Mouse (Mus musculus): ENCODE results near the gene Ucp2. TPM values are rescaled to one million over a fixed set of nuclear protein-coding genes. Genes with fewer than 3 reads are reported as not detected.

Ucp2 gene
- polyA plus RNA-seq, 1 experiment: 550 TPM

DNA sequence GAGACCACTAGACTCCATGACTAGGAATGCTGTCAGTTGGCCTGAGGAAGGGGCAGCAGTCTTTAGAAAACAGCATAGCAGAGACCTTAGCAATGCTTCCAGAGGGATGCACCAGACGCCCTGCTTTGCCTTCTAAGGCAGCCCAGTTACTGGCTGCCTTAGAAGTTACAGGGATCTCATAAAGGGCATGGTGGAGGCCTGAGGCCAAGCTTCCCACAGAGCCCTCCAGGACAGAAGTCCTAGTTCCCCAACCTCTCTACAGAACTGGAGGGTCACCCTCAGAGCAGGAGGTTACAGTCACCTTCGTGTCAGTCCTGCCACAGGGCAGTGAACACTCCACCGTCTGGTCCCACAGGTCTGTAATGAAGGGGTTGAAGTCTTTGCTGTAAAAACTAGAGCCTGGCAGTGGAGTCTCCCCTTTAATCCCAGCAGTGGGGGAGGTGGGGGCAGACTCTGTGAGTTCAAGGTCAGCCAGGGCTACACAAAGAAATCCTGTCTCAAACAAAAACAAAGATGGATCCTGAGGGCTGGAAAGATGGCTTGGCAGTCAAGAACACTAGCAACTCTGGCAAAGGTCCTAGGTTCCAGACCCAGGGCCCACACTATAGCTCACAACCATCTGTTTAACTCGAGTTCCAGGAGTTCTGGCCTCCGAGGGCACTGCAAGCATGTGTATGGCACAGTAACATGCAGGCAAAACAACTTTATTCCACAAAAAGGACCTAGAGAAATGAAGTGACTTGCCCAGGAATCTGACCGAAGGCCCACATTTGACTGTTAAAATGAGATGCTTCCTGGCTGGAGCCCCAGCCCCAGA is 8.1 kb downstream of the Ucp2 start:
- 44% methylated on average over 6 of the region's 6 CpGs for WGBS
- no peak for DNase-seq (ENCODE audit: low read depth, low spot score)

DNA sequence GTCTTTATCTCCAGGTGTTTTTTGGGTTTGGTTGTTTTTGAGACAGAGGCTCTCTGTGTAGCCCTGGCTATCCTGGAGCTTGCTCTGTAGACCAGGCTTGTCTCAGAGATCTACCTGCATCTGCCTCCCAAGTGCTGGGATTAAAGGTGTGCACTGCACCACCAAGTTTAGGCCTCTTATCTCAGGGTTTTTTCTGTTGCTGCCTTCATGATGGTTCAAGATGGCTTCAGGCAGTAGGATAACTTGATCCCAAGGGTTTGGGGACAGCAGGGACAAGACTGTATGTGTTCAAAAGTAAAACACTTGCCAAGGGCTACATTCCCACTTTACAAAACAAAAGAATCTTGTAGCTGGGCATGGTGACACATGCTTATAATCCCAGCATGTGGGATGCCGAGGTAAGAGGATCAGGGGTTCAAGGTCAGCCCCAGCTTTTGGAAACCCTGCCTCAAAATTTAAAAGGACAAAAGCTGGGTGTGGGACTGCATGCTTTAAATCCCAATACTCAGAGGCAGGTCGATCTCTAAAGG is 8.8 kb downstream of the Ucp2 start:
- no peak for DNase-seq (ENCODE audit: low read depth, low spot score)
- 17% methylated on average over 2 of the region's 2 CpGs for WGBS

DNA sequence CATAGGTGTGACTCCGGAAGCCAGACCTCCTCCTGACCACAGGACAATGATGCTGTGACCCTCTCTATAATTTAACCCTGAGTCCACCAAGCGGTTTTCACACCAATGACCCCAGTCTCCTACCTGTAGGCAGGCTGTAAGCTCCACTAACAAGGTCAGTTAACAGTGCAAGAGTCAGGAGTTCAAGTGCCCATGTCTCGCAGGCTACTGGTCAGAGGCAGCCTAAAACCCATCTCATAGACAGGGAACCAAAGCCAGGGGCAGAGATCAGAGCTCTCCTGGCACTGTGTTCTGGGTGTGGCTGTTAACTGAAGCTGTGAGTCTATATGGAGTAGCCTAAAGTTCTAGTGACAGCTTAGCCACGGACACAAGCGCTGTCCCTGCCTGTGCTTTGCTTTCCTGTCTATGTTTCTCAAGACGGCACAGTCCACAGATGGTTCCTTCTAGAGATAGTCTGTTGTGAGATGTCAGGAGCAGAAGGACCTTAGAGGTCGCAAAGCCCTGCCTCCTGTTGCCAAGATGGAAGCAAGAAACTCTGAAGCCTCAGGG is 9.3 kb downstream of the Ucp2 start:
- no peak for DNase-seq (ENCODE audit: low read depth, low spot score)
- WGBS: 33% methylated on average over 7 of the region's 7 CpGs

DNA sequence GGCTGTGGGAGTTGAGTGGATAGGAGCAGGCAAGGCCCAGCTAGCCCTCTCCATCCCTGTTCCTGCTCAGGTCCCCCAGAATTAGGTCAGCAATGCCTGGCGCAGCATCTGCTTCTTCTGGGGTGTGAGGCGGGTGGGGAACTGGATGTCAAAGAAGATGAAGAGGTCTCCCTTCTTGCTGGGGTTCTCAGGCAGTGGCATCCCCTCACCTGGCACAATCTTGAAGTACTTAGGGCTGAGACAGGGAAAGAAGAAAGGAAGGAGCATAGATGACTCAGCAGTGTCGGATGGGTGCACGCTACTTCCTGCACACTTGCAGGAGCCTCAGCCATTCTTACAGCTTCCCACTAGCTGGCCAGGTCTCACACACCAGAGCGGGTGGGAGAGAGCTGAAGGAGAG is 9.9 kb downstream of the Ucp2 start:
- 36% methylated on average over 5 of the region's 5 CpGs for WGBS
- no peak for DNase-seq (ENCODE audit: low read depth, low spot score)

DNA sequence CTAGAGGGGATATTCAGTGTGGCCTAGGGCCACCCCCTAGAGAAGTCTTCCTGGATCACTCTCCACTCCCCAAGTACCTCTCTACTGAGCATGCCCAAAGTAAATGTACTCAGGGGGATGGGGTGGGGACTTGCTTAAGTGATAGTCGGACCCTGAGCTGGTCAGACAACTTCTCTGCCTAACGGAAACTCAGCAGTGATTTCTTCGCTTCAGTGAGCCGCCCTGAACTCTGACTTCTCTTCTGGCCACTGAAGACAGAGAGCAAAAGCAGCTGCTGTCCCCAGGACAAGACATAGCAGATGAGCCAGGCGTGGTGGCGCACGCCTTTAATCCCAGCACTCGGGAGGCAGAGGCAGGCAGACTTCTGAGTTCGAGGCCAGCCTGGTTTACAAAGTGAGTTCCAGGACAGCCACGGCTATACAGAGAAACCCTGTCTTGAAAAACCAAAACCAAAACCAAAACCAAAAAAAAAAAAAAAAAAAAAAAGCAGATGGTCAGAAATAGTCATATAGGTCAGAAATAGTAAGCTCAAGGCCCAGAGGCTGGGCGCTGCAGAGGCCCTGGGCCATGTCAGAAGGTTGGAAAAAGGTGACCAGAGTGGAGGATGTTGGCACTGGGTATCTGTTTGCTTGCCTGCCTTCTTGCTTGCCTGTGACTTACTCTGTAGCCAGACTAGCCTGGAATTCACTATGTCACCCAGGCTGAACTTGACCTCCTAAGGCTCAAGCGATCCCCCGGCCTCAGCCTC is 11.8 kb downstream of the Ucp2 start:
- WGBS: 43% methylated on average over 13 of the region's 13 CpGs
- DNase-seq (ENCODE audit: low read depth, low spot score): no peak

DNA sequence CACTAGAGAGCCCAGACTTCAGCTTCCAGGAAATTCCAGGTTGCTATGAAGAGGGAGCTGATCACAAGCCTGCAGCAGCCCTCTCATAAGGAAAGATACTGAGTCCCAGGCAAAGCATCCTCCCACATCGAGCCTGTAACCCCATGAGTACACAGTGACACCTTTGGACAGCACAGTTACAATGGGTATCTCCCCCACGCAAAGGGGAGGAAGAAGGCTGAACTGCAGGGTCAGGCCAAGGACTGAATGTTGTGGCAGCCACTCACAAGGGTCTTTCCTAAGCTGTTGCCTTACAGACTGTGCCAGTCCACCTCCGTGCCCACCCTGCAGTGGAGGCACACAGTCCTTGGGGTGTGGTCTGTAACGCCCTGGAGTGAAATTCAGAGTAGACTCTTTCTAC is 13.4 kb downstream of the Ucp2 start:
- DNase-seq (ENCODE audit: low read depth, low spot score): no peak
- WGBS: 36% methylated on average over 4 of the region's 4 CpGs

DNA sequence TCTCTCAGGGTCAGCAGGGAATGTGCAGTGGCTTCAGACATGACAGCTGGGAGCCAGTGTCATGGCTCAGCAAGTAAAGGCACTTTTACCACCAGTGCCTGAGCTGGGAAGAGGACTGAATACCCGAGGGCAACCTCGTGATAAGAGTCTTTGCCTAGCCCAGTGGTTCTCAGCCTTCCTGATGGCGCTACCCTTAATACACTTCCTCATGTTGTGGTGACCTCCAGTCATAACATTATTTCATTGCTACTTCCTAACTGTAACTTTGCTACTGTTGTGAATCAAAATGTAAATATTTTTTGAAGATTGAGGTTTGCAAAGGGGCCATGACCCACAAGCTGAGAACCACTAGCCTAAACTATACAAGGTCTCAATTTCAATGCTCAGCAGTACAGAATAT is 15.5 kb downstream of the Ucp2 start:
- 25% methylated on average over 3 of the region's 3 CpGs for WGBS
- DNase-seq (ENCODE audit: low read depth, low spot score): no peak

DNA sequence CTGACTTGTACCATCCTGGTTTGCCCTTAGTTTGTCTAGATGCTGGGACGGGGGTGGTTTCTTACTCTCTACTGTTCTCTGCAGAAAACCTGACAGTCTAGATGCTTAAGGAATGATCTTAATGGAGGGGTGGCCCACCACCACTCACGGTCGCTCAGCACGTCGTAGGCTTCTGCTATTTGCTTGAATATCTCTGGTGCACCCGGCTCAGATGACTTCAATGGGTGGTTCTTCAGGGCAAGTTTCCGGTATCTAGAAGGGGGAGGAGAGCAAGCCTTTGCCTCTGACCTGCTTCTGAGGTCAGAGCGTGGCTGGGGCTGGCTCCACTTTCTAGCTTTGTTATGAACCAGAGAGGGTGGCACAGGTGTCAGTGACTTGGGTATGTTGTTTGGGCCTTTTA is 18.5 kb downstream of the Ucp2 start:
- 66% methylated on average over 8 of the region's 8 CpGs for WGBS
- DNase-seq (ENCODE audit: low read depth, low spot score): no peak

DNA sequence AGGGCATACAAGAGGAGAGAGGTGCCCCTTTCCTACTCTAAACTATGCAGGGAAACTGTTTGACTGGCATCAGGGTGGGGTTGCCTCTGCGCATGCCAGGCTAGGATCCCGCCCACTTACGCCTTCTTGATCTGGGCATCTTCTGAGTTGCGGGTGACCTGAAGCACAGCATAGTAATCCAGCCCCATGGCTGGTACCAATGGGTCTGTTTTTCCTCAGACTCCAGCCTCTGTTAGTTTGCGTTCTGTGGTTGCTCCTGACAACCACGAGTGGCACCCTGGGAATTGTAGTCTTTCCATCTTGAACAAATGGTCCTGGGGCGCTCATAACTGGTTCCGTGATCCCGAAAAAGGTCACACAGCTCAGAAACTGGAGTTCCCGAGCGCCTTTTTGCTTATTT is 21.4 kb downstream of the Ucp2 start, which contains the start of gene Dnajb13:
Dnajb13 (minus strand) TSS at position 388 of the 400 bp plus-strand sequence.
- 69% methylated on average over 11 of the region's 11 CpGs for WGBS
- no peak for DNase-seq (ENCODE audit: low read depth, low spot score)

DNA sequence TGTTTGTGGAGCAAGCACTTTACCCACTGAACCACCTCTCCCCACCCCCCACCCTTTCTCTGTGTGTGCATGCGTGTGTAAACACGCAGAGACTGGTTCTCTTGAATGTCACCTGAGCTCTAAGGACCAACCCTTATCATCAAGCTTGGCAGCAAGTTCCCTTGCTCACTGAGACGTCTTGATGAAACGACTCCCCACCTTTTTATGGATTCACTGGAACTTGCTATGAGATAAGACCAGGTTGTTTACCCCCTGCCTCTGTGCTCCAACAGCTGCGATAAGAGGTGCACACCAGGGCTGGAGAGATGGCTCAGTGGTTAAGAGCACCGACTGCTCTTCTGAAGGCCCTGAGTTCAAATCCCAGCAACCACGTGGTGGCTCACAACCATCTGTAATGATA is 27.1 kb downstream of the Ucp2 start:
- 36% methylated on average over 7 of the region's 7 CpGs for WGBS
- no peak for DNase-seq (ENCODE audit: low read depth, low spot score)

DNA sequence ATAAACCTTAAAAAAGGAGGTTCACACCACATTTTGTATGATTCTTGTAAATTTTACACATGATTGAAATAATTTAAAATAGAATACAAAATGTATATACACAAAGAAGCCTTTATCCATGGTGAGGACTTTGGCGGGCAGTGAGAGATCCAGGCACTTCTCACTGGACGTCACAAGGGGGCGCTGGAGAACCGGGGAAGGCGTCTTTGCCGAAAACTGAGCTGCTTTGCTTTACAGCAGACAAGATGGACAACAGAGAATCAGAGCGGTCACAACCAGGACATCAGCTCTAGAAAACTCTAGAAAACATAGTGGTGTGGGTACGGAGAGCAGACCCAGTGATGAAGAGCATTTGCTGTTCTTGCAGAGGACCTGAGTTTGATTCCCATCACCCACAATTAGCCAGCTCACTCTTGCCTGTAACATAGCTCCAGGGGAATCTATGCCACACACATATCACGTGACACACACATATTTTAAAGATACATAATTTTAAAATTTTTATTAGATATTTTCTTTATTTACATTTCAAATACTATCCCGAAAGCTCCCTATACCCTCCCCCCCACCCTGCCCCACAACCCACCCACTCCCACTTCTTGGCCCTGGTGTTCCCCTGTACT is 27.6 kb downstream of the Ucp2 start:
- 14% methylated on average over 10 of the region's 10 CpGs for WGBS
- DNase-seq (ENCODE audit: low read depth, low spot score): no peak

DNA sequence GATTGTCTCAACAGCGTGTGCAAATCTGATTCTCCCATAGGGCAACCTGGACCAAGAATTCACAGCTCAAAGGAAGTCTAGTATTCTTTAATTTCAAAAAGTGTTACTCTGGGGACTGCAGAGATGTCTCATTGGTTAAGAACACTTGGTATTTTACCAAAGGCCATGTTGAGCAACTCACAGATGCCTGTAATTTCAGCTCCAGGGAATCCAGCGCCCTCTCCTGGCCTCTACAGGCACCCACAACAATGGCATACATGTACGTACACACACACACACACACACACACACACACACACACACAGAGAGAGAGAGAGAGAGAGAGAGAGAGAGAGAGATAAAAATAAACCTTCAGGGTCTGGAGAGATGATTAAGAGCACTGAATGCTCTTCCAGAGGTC is 29.1 kb downstream of the Ucp2 start:
- WGBS: 83% methylated on average over 3 of the region's 3 CpGs
- no peak for DNase-seq (ENCODE audit: low read depth, low spot score)

DNA sequence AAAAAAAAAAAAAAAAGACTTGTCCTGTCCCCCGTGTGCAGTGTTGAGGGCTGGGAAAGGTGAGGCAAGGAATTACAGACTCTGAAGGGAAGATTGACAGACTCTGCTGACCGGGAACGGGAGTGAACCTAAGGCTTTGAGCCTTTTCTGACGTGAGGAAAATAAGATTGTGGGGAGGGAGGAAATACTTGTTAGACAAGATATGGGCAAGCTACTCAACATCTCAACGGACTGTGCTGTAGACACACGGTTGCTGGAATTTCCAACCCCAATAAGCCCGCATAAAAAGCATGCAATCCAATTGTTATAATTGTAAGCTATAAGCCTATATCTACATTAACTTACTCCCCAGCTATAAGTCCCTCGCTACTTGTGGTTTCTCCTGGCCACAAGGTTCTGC is 31.5 kb downstream of the Ucp2 start:
- WGBS: 28% methylated on average over 8 of the region's 8 CpGs
- DNase-seq (ENCODE audit: low read depth, low spot score): no peak

DNA sequence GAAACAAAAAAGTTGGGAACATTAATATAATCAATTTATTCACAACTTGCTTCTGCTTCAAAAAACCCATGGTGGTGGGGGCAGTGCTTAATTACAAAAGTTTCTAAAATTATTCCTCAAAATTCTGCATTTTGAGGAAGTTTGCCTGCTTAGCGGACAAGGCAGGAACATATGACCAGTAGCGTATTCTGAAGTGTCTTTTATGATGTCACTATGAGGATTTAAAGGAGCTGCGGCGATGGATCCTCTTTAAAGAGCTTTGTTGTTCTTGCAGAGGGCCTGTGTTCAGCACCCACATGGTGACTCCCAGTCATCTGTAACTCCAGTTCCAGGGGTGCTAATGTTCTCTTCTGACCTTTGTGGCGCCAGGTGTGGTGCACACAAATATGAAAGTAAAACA is 37.6 kb downstream of the Ucp2 start:
- DNase-seq (ENCODE audit: low read depth, low spot score): no peak
- WGBS: 55% methylated on average over 5 of the region's 5 CpGs

DNA sequence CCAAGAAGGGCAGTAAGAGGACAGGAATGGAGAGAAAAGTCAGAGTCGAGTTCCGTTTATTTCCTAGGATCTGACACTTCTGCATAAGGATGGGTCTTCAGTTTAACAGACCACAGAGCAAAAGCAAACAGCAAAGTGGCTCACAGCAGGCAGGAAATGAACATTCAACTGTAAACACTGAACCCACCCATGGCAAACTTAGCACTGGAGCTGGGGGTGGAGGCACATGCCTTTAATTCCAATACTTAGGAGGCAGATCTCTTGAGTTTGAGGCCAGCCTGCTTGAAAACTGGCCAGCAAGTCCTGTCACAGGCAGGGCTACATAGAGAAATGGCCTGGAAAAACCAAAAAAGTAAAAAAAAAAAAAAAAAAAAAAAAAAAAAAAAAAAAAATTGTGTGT is 40.4 kb downstream of the Ucp2 start:
- DNase-seq (ENCODE audit: low read depth, low spot score): no peak
- 14% methylated on average over 2 of the region's 2 CpGs for WGBS

DNA sequence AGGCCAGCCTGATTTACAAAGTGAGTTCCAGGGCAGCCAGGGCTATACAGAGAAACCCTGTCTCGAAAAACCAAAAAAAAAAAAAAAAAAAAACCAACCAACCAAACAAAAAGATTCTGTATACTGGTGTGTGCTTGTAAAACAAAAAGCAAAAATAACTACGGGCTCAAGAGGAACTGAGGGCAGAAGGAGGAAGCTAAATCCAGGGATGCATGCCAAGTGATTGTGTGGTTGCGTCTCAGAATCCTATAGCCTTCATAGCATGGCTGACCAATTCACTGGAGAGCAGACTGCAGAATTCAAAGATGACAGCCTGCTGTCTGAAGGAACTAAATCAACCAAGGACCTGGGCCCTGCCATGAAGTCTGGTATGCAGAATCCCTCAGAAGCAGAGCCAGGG is 41.1 kb downstream of the Ucp2 start:
- DNase-seq (ENCODE audit: low read depth, low spot score): no peak
- WGBS: 24% methylated on average over 3 of the region's 3 CpGs

DNA sequence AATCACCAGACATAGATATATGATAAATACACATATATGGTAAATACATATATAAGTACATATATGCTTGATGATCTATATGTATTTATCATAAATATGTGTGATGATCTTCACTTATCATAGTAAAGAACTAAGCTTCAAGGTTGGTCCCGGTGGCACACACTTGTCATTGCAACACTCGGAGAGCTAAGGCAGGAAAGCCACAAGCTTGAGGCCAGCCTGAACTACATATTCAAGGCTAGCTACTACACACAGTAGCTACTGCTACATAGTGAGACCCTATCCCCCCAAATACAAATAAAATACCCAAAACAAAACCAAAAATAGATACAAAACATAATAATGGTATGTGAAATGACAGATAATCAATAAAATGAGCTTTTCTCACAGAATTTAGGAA is 42.7 kb downstream of the Ucp2 start:
- DNase-seq (ENCODE audit: low read depth, low spot score): no peak
- 88% methylated on average over 2 of the region's 2 CpGs for WGBS

DNA sequence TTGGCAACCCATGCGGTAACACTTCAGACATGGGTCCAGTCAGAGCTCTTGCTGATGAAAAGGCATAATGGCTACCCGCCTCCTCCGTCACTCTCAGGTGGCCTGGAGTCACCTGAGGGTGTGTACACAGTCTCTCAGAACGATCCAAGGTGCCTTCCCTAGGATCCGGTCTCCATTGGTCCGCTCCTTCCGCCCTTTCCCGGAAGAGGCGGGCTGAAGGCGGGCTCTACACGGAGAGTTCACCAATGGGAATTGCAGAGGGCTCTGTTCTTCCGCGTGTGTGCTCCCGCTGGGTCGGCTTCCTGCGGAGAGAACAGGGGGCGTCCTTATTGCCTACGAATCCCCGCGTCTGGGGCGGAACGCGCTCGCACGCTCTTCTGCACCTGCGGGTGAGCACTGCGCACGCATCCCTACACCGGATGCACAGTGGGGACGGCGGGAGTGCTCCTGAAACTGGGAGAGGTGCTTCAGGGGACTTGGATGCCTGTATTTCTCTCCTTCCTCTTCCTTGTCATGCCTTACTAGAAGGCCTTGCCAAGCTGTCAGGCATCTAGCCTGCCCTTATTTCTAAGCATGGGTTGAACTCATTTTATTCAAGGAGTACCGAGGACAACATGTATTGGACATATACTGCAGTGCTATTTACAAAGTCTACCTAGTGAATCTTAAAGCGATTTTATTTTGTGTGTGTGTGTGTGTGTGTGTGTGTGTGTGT is 43.8 kb downstream of the Ucp2 start, which contains the start of gene Coa4:
Coa4 (plus strand) TSS at position 268 of the 715 bp plus-strand sequence.
- DNase-seq (ENCODE audit: low read depth, low spot score): peak; percentile 98
- WGBS: under 1% methylated on average over 33 of the region's 33 CpGs

DNA sequence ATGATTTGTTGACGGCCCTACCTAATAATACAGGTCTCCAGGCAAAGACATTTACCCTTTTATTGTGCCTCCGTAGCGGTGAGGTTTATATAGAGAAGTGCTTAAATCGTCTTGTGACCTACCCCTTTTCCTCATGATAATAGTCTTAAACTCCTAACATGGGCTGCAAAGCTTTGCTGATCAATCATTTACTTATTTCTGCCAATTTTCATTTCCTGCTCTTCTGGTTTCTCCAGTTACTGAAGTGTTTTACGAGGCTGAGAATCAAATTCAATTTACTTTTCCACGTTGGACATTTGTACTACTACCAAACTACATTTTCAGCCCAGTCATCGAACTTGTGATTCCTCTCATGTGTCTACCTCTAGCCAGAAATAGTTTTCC is 44.4 kb downstream of the Ucp2 start:
- WGBS: 10% methylated on average over 7 of the region's 7 CpGs

DNA sequence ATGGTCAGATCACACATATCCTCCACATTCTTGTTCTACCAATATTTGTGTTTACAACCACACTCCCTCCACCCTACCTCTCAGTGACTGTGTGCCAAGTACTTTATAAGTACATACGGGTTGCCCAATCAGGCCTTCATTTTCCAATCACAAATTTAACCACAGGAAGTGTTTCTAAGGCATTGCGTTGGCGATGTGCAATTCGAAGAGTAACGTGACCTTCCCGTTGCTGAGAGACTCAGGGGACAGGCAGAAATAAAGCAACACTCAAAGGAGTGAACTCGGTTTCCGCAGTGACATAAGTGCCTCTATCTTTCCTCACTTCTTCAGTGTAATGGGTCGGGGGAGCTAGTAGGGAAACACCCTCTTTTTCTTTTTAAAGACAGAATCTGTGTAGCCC is 46.4 kb downstream of the Ucp2 start:
- no peak for DNase-seq (ENCODE audit: low read depth, low spot score)
- WGBS: 91% methylated on average over 9 of the region's 9 CpGs

More for the DNA sequence above, 44.4 kb downstream of the Ucp2 start:
- peak; percentile 85 for DNase-seq (ENCODE audit: low read depth, low spot score)

Data from large intestine, adult 2 months (tissue).